Mouse (Mus musculus) megakaryocyte progenitor cell, adult 5-6 weeks (primary cell): ENCODE measurements around the gene Rasal2. TPM values are rescaled to one million over a fixed set of nuclear protein-coding genes. Genes with fewer than 3 reads are reported as not detected.

ENCODE experiments used
- ATAC-seq: replicated peaks from 2 replicates; pipeline ENCODE4 v1.8.0; 2016; ENCODE audit warnings: mild to moderate bottlenecking, moderate TSS enrichment, inconsistent platforms; ENCODE audit not compliant: poor library complexity
- total RNA-seq, 2 experiments: library from RNA; stranded (forward) in 1 of 2; stranded (reverse) in 1 of 2; fragments of 157-497, 149-512 nt in 1 of 2; fragments of 200-1000 nt in 1 of 2; gene quantifications; 2 replicates each; pipeline versions ENCODE4 v1.2.3 to v1.2.4; 2015 to 2017

Gene Rasal2
- total RNA-seq, 2 experiments from 2014 or later: 1.7 to 3.2 TPM

GRCm38 (mm10) chr1:157439973-157440641, 27.7 kb upstream of the Rasal2 start:
- no peak for ATAC-seq

DNA sequence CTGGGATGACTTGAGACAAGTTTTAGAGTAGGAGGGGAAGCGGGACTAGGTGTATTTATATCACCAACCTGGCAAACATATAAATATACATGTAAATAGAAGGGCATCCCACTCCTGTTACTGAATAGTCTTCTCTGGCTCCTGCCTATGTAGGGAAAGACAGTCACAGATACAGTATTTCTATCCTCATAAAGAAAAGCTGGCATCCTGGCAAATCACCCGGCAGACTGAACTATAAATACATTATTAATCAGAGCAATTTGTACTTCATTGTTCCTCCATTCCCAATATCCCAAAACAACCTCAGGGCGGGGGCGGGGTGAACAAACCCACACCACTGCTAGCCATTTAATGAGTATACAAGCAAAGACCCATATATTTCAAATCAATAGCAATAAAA, 26.7 kb upstream of the Rasal2 start:
- no peak for ATAC-seq

DNA sequence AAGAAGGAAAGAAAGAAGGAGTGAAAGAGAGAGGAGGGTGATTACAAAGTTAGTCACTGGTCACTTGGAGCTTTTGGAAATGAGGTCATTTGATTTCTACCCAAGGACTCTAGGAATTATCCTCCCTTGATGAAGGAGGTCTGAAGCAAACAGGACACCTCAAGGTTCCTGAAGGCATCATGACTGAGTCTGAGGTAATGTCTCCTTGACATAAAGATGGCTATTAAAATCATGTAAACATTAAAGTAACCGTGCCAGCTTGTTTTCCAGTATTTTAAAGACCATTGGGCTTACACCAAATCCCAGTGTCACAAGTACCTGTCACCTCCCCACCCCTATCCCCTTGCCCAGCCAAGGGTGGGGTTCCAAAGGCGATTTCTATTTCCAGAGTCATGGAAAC, 25.9 kb upstream of the Rasal2 start:
- ATAC-seq: no peak

- 0 out of 2 replicates have a peak, but pooled peaks have one; percentile 37 for ATAC-seq
Observed at GRCm38 (mm10) chr1:157435926-157436325, 23.5 kb upstream of the Rasal2 start.

GRCm38 (mm10) chr1:157434404-157434803, 22.0 kb upstream of the Rasal2 start:
- ATAC-seq: no peak

DNA sequence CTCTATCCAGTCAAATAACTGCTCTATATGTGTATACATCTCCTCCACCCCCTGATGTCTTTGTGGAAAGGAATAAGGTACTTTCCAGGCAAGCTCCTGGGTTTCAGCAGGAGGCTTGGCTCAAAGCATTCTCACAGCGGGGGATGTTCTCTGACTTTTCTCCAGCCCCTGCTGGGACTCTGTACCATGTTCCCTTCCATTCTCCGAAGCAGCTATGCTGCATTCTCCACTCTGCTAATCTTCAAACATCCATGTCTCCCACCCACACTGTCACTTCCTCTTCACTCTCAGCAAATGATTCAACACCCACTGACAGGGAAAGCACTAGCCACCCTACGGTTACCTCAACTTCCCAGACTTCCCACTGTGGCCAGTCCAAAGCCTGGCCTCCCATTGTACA, 20.9 kb upstream of the Rasal2 start:
- 0 out of 2 replicates have a peak, but pooled peaks have one; percentile 26 for ATAC-seq

GRCm38 (mm10) chr1:157428366-157428765, 16.0 kb upstream of the Rasal2 start:
- ATAC-seq: no peak

DNA sequence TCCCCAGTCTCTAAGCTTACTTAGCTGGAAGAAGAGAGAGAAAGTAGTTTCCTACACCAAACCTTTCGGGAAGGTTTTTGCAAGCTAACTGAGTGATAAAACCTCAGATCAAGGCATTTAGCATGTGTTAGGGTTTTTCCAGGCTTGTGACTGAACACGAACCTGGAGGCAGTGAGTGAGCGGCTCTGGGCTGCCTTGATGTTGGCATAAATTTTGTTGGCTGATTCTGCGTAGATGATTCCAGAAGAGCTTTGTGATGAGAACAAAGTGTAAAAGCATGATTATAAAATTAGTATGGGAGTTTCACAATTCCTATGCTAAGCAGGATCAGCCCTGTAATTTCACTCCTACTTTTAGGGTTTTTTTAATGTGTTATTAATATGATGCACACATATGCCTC, 15.2 kb upstream of the Rasal2 start:
- ATAC-seq: no peak

DNA sequence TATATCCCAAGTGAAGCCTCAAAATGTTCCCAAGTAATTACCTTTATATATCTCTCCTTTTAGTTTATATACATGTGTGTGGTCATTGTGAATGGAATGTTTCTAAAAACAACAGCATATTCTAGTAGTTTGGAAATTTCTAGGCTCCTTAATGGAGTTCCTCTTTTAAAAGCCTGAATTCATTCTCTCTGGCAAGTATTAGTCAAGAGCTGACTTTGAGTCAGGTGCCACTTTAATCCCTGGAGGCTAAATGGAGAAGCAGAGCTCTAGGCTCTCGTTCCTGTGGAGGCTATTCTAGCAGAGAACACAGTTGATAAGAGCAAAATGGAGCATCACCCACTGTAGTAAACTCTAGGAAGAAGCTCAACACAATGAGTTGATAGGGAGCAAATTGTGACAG, 14.5 kb upstream of the Rasal2 start:
- ATAC-seq: peak; percentile 54

DNA sequence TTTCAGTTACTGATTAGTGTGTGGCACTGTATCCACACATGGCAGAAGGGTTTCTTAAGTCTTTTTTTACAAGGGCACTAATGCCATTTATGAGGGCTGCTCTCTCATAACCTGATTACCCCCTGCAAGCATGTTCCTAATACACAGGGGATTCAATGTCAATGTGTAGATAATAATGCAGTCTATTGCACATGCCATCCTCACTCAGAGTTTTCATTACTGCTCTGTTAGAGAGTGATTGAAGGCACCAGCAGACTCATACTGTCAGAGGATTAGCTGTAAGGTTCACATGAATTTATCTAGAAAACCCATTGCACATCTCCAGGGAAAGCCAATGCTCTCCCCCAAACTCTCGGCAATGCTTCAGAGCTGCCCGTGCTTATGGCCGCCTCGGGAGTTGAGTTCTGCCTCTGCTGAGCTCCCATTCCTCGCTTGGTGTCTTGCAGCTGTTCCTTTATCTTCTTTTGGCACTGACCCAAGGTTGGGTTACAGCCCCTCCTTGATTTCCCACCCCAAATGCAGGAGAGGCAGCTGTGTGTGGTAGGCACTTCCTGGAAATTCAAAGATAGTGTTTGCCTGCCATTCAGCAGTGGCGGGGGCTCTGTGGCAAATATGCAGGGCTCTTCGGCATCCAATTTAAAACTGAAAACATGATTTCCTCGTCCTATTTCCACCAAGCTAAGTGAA, 13.5 kb upstream of the Rasal2 start:
- ATAC-seq: peak; percentile 63

GRCm38 (mm10) chr1:157417861-157418260, 5.5 kb upstream of the Rasal2 start:
- no peak for ATAC-seq

- ATAC-seq: no peak
Observed at GRCm38 (mm10) chr1:157417414-157417813, 5.0 kb upstream of the Rasal2 start.

DNA sequence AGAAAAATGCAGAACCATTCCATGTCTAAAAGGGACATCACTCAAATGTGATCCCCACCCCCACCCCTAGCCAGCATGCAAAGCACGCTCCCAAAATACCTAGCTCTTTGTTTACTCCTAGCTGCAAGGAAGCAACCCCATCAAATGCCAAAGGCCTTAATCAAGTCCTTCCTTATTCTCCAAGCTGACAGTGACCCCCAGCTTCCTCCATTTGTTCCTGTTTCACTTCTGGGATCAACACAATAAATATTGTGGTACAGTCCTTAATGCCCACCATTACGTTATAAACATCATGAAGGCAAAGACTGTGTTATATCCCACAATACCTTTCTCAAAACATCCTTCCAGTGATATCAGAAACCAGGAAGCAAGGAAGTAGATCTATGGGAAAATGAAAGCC, 4.2 kb upstream of the Rasal2 start:
- no peak for ATAC-seq

DNA sequence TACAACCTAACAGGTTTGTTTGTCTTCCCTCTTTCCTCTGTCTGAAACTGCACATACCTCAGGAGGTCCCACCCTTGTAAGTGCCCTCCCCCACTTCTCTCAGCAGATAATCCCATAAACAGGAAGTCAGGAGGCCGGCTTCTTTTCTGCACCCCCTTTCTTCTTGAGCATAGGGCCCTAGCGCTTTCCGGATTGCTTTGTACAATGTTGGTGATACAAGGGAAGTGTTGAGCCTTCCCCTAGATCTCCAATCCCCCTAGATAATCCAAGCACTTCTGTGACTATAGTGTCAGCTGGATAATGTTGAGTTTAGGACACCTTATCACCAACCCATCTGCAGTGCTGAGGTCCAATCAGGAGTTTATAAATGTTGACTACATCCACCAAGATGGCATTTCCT, 3.4 kb upstream of the Rasal2 start:
- ATAC-seq: no peak

DNA sequence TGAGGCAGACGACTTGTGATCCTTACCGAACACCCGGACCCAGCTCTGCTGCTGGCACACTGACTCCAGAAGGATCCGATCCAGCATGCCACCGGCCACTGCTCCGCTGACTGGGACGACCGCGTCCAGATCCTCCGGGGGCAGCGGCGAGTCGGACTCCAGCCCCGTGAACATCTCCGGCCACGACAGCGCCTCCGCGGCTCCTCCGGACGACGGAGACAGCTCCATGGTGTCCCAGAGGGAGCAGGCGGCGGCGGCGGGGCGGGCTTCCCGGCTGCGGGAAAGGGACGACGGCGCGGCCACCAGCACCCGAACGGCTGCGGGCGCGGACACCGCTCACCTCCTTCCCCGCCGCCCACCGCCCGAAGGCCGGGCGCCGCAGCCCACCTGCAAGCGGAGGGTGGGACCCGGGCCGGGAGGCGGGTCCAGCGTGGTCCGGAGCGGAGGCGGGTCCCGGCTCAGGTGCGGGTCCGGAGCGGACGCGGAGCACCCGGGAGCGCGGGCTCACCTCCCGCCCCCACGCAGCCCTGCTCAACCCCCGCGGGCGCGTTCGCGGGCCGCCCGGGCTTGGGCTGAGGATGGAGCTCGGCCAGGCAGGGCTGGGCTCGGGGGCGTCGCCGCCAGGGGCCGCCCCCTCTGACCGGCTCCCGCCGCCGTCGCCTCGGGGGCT, 549 bp downstream of the Rasal2 start:
- peak; percentile 9; the same call in 1 of the 2 replicates for ATAC-seq

DNA sequence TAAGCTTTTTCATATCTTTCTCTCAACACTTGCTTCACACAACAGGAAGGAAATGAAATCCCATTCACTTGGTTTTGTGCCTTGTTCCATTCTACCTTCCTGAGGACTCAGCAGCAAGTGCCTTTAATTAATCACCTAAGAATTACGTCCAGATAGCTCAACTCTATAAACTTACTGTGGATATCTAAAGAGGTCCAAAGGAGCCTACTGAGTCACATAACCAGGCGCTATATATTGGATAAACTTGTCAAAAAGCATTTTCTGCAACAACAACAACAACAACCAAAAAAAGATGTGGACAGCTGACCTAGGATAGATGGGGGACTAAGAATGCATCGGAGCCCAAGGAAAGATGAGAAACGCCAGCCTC, 1.1 kb downstream of the Rasal2 start:
- ATAC-seq: no peak

DNA sequence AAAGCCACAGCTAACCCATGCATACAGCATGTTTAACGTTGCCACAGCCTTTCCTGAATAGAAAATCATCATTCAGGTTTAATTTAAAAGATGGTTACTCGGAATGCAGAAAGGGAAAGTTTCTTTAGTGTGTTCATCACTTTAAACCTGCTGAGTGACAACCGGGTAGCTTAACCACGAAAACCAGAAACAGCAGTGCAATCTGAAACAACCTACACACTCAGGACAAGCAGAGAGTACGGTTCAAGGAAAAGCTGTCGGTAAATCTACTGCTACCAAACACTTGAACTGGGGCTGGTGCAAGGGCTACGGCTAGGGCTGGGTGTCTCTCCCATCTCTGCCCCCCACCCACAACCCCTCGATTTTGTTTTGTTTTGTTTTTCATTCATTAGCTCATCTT, 1.5 kb downstream of the Rasal2 start:
- no peak for ATAC-seq

GRCm38 (mm10) chr1:157409648-157410047, 2.7 kb downstream of the Rasal2 start:
- no peak for ATAC-seq

GRCm38 (mm10) chr1:157388027-157388426, 24.4 kb downstream of the Rasal2 start:
- no peak for ATAC-seq

DNA sequence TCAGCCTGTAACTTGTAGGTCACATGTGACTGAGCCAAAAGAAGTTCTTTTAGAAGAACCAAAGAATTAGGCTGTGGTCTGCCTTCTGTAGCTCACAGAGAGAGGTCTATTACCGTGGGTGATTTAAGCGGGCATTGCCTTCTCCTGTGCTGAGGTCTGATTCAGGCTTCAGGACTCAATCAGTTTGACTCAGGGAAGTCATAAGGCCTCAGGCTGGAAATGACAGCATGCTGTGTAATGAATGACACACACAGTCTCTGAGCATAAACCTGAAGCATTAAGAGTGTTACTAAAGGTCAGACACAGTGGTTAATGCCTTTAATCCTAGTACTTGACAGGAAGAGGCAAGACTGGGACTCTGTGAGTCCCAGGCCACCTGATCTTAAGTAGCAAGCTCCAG, 31.7 kb downstream of the Rasal2 start:
- no peak for ATAC-seq

DNA sequence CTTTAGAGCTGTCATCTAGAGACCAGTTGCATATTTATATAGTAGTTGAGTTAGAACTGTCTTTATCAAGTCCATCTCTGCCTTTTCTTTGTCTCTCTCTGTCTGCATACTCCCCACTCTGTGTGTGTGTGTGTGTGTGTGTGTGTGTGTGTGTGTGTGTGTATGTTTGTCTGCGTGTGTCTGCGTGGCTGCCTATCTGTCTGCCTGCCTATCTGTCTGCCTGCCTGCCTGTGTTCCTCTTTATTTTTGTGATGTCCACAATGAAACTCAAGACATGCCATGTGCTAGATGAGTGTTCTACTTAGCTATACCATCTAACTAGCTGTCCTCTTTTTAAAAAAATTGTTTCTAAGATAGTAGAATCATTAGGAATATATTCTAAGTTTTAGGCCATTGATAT, 42.0 kb downstream of the Rasal2 start:
- no peak for ATAC-seq

- no peak for ATAC-seq
Observed at GRCm38 (mm10) chr1:157368316-157368715, 44.1 kb downstream of the Rasal2 start.
